Mouse (Mus musculus) embryonic facial prominence, embryonic 15.5 days (tissue): ENCODE results near the gene Sdk1. TPM values are rescaled to one million over a fixed set of nuclear protein-coding genes. Genes with fewer than 3 reads are reported as not detected.

Source experiments
- ATAC-seq: fragments of 200-750 bp; cut with Nextera tagmentation; 2 replicates; pipeline ENCODE4 v1.8.0; 2017; ENCODE audit warnings: low read depth, moderate TSS enrichment; ENCODE audit not compliant: insufficient number of reproducible peaks, low FRiP score, low TSS enrichment
- H3K27ac ChIP-seq: fragments of 300-500 bp; sonication (generic); replicated peaks from 2 replicates; pipeline ENCODE4 v1.5.1; 2015; ENCODE audit warnings: mild to moderate bottlenecking, inconsistent platforms
- H3K27me3 ChIP-seq: fragments of 300-500 bp; sonication (generic); 2 replicates; pipeline ENCODE4 v1.6.1; 2015; ENCODE audit warnings: inconsistent platforms
- H3K36me3 ChIP-seq: fragments of 300-500 bp; sonication (generic); 2 replicates; pipeline ENCODE4 v1.6.1; 2015; ENCODE audit warnings: mild to moderate bottlenecking, inconsistent platforms
- H3K4me1 ChIP-seq: fragments of 300-500 bp; sonication (generic); 2 replicates; pipeline ENCODE4 v1.6.1; 2015; ENCODE audit warnings: inconsistent platforms
- H3K4me2 ChIP-seq: fragments of 300-500 bp; sonication (generic); replicated peaks from 2 replicates; pipeline ENCODE4 v1.6.1; 2015; ENCODE audit warnings: mild to moderate bottlenecking, inconsistent platforms
- H3K4me3 ChIP-seq: fragments of 300-500 bp; sonication (generic); replicated peaks from 2 replicates; pipeline ENCODE4 v1.5.1; 2015; ENCODE audit warnings: mild to moderate bottlenecking, inconsistent platforms
- H3K9ac ChIP-seq: fragments of 300-500 bp; sonication (generic); 2 replicates; pipeline ENCODE4 v1.6.1; 2015; ENCODE audit warnings: inconsistent platforms
- H3K9me3 ChIP-seq: fragments of 300-500 bp; sonication (generic); replicated peaks from 2 replicates; pipeline ENCODE4 v1.6.1; 2016; ENCODE audit warnings: inconsistent platforms
- WGBS: fragments of 180-500 bp; shearing (Covaris S2); methylation state at CpG from one replicate; pipeline ENCODE4 v1.1.7; 2015; 5-methylcytosine and 5-hydroxymethylcytosine counted together
- polyA plus RNA-seq: library from polyadenylated mRNA; unstranded; fragments of >200 nt; fragmentation: Nextera tagmentation; extraction: Ambion mirVana; gene quantifications from 2 replicates; pipeline ENCODE4 v1.2.1, GENCODE M21; 2015

The Sdk1 gene
- polyA plus RNA-seq, 1 experiment from 2014 or later, result 2.6 TPM

DNA sequence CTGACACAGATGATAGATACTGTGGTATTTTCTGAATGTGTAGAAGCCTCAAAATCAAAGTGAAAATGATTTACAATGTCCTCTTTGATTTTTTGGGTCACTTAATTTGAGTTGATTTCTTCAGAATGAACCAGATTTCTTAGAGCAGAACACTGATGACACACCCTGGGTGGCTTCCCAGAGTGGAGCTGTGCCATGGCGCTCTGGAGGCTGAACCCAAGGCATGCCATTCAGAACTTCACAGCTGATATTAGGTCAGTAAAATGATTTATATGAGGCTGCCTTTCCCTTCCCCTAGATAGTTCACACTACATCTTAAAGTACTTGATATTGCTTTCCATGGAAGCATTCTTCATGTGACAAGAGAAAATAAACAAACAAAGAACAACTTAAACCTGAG lies 23.0 kb downstream of the Sdk1 start:
- Histone ChIP-seq H3K4me1 (no peaks in the 10 kb centered on the region), H3K9me3 (no peaks in the 10 kb centered on the region), H3K4me2 (no peak overlapping the region), H3K4me3 (no peak overlapping the region), H3K27me3 (no peaks in the 10 kb centered on the region), H3K9ac (no peak overlapping the region), H3K36me3 (no peaks in the 10 kb centered on the region), H3K27ac (no peak overlapping the region)
- ATAC-seq, result no peak
- WGBS, result 83% methylated on average over 1 of the region's 1 CpGs

DNA sequence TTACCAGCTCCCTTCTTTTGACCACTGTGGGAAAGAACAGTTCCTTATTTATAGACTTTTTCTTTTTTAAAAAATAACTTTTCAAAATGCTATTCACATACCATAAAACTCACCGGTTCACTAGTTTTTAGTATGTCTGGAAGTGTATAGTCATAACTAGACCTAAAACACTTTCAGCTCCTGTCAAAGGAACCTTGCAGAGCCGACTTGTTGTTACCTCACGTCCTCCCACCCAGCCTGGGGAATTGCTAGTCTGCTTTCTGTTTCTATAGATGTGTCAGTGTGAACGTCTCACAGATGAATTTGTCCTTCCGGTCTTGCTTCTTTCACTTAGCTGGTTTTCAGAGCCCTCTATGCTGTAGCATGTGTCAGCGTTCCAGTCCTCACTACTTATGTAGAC lies 35.8 kb downstream of the Sdk1 start:
- Histone ChIP-seq H3K4me1 (no peaks in the 10 kb centered on the region), H3K9ac (no peak overlapping the region), H3K4me2 (no peak overlapping the region), H3K4me3 (no peak overlapping the region), H3K27ac (no peak overlapping the region), H3K9me3 (no peaks in the 10 kb centered on the region), H3K36me3 (no peaks in the 10 kb centered on the region), H3K27me3 (no peaks in the 10 kb centered on the region)
- ATAC-seq, result no peak
- WGBS, result 80% methylated on average over 6 of the region's 6 CpGs

DNA sequence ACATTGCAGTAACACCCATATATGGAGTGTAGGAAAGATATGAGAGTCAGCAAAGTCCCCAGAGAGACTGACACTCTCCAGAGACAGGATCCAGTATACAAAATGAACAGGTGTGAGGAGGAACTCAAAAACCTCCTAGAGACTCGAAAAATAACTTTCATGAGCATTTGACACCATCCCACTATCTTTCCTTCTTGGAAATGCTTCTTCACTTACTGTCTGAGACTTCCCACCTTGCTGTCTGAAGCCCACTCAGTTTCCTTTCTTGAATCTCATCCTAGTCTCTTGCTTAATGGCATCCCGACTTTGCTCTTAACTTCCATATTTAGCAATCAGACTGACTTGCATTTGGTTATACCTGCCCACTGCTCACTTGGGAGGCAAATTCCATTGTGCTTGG lies 40.5 kb downstream of the Sdk1 start:
- Histone ChIP-seq H3K9ac (no peak overlapping the region), H3K27ac (no peak overlapping the region), H3K36me3 (no peaks in the 10 kb centered on the region), H3K9me3 (no peaks in the 10 kb centered on the region), H3K4me1 (no peaks in the 10 kb centered on the region), H3K4me2 (no peak overlapping the region), H3K27me3 (no peaks in the 10 kb centered on the region), H3K4me3 (no peak overlapping the region)
- no peak for ATAC-seq
- WGBS, result 68% methylated on average over 2 of the region's 2 CpGs

DNA sequence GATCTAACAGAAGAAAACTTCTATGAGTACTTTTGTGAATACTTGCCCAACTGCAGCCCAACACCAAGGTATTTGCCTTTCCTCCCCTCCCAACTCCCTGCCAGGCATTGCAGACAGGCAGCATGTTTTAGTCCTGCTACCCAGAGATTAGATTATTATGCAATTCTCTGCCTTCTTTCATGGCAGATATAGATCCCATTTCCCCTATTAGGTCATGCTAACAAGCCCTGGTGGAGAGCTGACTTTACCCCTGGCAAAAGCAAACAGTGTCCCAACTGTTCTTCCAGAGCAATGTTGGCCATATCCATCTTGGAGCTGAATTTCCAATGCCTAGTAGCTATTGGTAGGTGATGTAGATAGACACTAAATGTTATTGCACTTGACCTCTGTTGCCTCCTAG lies 48.3 kb downstream of the Sdk1 start:
- H3K9me3 ChIP-seq, result no peaks in the 10 kb centered on the region
- H3K4me3 ChIP-seq, result no peak overlapping the region
- no peak for ATAC-seq
- H3K36me3 ChIP-seq, result no peaks in the 10 kb centered on the region
- no peak overlapping the region for H3K4me2 ChIP-seq
- no peak overlapping the region for H3K9ac ChIP-seq
- no peaks in the 10 kb centered on the region for H3K27me3 ChIP-seq
- no peaks in the 10 kb centered on the region for H3K4me1 ChIP-seq
- no peak overlapping the region for H3K27ac ChIP-seq

DNA sequence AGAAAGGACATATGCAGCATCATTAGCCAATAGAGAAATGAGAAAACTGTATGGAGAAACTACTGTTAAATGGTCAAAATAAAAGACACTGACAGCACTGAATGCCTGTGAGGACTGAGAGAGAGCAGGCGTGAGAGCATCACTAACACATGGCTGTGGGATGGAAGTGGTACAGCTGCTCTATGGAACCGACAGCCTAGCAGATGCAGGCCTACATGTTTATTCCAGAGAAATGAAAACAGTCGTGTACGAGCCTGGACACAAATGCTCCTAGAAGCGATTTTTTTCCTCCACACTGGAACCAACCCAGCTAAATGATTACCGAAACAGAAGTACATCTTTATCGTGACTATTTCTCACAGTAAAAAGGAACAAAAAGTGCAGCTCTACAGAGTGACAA lies 54.0 kb downstream of the Sdk1 start:
- H3K27ac ChIP-seq, result no peak overlapping the region
- no peak overlapping the region for H3K4me2 ChIP-seq
- H3K4me3 ChIP-seq, result no peak overlapping the region
- no peaks in the 10 kb centered on the region for H3K9me3 ChIP-seq
- H3K4me1 ChIP-seq, result no peaks in the 10 kb centered on the region
- H3K9ac ChIP-seq, result no peak overlapping the region
- no peak for ATAC-seq
- H3K36me3 ChIP-seq, result no peaks in the 10 kb centered on the region
- 45% methylated on average over 7 of the region's 7 CpGs for WGBS
- no peaks in the 10 kb centered on the region for H3K27me3 ChIP-seq

DNA sequence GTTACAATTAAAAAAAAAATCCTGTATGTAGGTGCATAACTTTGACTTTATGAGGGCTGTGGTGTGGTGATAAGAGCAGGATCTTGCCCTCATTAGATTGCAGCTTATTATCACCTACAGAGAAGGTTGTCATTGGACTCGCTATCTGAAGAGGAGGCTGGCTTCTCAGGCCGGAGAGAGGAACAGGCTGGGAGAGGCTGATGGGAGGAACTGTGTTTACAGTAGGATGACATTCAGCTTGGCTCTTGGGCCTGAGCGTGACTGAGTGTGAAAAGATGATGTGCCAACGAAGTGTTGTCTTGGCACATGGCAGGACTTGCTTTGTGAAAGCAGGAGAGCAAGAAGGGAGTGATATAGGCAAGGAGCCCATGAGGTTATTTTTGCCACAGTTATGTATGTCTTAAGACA lies 61.0 kb downstream of the Sdk1 start:
- H3K4me3 ChIP-seq, result no peak overlapping the region
- H3K9ac ChIP-seq, result no peak overlapping the region
- H3K27me3 ChIP-seq, result no peaks in the 10 kb centered on the region
- no peaks in the 10 kb centered on the region for H3K36me3 ChIP-seq
- no peak overlapping the region for H3K4me2 ChIP-seq
- ATAC-seq, result no peak
- H3K9me3 ChIP-seq, result no peaks in the 10 kb centered on the region
- no peak overlapping the region for H3K27ac ChIP-seq
- WGBS, result 72% methylated on average over 4 of the region's 4 CpGs
- H3K4me1 ChIP-seq, result peaks cover 3% of the 10 kb centered on the region; the same call in 1 of the 2 replicates

DNA sequence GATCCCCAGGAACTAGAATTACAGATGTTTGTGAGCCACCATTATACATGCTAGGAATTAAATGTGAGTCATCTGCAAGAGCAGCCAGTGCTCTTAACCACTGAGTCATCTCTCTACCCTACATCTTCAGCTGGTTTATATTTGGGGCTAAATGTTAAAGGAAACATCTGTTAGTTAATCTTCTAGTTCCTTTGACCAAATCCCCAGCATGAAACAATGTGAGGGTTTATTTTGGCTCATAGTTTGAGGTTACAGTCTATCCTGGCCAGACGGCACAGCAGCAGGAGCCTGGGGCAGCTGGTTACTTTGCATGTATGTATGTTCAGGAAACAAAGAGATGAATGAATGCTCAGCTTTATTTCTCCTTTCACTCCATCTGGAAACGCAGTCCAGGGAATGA lies 62.5 kb downstream of the Sdk1 start:
- Histone ChIP-seq H3K36me3 (no peaks in the 10 kb centered on the region), H3K27ac (no peak overlapping the region), H3K4me1 (peaks cover 3% of the 10 kb centered on the region; the same call in 1 of the 2 replicates), H3K4me2 (no peak overlapping the region), H3K9me3 (no peaks in the 10 kb centered on the region), H3K27me3 (no peaks in the 10 kb centered on the region), H3K9ac (no peak overlapping the region), H3K4me3 (no peak overlapping the region)
- WGBS, result 31% methylated on average over 2 of the region's 2 CpGs
- no peak for ATAC-seq

DNA sequence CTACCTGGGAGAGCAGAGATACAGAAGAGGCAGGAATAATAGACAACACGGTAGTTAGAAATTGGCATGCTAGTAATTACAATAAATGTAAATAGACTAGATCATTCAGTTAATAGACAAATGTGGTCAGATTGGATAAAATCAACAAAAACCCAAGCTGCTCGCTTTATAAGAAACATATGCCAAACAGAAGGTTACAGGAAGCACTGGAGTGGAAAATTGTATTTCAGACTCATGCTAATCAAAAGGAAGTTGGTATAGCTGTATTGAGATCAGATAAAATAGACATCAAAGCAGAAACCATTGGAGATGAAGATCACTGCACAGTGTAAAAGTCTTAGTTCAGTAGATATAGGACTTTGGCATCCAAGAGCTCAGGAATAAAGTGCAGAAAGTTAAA lies 63.4 kb downstream of the Sdk1 start:
- Histone ChIP-seq H3K27ac (no peak overlapping the region), H3K27me3 (no peaks in the 10 kb centered on the region), H3K9ac (no peak overlapping the region), H3K4me3 (no peak overlapping the region), H3K4me2 (no peak overlapping the region), H3K9me3 (no peaks in the 10 kb centered on the region), H3K36me3 (no peaks in the 10 kb centered on the region), H3K4me1 (peaks cover 3% of the 10 kb centered on the region; the same call in 1 of the 2 replicates)
- WGBS, result 50% methylated on average over 2 of the region's 2 CpGs
- ATAC-seq, result no peak

DNA sequence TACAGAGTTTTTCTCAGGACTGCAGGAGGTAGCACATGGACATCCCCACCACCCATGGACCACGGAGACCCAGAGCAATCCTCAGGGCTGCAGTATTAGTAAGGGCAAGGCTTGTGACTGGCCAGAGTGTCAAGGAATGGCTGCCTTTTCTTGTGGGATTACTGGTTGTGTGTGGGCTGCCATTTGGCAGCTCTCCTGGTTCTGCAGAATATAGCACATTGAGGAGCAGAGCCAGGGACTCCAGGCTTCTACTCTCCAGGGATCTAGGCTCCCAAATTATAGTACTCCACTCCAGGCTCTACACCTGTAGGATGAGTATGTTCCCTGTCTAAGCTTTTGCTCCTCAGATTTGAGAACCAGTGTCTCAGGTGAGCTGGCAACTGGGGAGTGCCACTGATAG lies 69.4 kb downstream of the Sdk1 start:
- H3K9me3 ChIP-seq, result no peaks in the 10 kb centered on the region
- H3K9ac ChIP-seq, result no peak overlapping the region
- H3K36me3 ChIP-seq, result no peaks in the 10 kb centered on the region
- WGBS, result 85% methylated on average over 1 of the region's 1 CpGs
- no peak for ATAC-seq
- H3K27me3 ChIP-seq, result no peaks in the 10 kb centered on the region
- H3K4me2 ChIP-seq, result no peak overlapping the region
- H3K4me1 ChIP-seq, result no peaks in the 10 kb centered on the region
- no peak overlapping the region for H3K4me3 ChIP-seq
- H3K27ac ChIP-seq, result no peak overlapping the region

DNA sequence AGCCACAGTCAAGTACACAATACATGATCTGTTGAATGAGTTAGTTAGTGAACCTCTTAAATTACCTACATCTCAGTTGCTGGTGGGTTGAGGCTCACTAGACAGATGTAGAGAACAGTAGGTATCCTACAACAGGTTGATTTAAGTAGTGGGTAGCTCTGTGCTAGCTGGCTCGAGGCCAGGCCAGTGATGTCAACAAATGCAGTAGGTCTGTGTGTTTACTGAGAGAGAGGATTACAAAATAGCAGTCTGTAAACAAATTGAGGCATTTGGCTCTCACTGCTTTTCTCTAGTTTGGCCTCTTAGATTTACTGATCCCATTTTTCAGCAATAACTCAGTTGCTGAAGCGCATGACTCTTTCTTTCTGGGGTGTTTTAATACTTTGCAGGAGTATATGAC lies 70.5 kb downstream of the Sdk1 start:
- ATAC-seq, result no peak
- Histone ChIP-seq H3K4me2 (no peak overlapping the region), H3K9ac (no peak overlapping the region), H3K9me3 (no peaks in the 10 kb centered on the region), H3K4me1 (no peaks in the 10 kb centered on the region), H3K4me3 (no peak overlapping the region), H3K27ac (no peak overlapping the region), H3K27me3 (no peaks in the 10 kb centered on the region), H3K36me3 (no peaks in the 10 kb centered on the region)
- 64% methylated on average over 2 of the region's 2 CpGs for WGBS

DNA sequence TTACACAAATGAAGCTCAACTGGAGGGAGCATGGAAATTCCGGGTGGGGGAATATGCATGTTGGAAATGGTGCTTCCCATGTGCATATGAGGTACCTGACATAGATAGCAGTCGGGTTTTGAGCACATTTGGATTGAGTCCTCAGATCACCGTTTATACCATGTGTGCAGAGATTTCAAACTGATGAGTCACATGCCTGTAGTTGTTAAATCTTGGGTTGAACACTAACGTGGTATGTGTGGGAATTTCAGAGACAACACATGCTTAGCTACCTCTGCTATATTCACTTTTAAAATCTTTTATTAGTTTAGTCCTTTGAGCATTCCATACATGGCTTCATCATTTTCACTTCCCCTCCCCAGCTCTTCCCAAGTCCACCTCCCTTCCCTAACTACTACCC lies 71.0 kb downstream of the Sdk1 start:
- no peaks in the 10 kb centered on the region for H3K9me3 ChIP-seq
- H3K9ac ChIP-seq, result no peak overlapping the region
- no peak overlapping the region for H3K4me3 ChIP-seq
- no peaks in the 10 kb centered on the region for H3K36me3 ChIP-seq
- no peaks in the 10 kb centered on the region for H3K27me3 ChIP-seq
- ATAC-seq, result no peak
- WGBS, result 72% methylated on average over 4 of the region's 4 CpGs
- no peak overlapping the region for H3K4me2 ChIP-seq
- peaks cover 3% of the 10 kb centered on the region; the same call in 1 of the 2 replicates for H3K4me1 ChIP-seq
- H3K27ac ChIP-seq, result no peak overlapping the region

DNA sequence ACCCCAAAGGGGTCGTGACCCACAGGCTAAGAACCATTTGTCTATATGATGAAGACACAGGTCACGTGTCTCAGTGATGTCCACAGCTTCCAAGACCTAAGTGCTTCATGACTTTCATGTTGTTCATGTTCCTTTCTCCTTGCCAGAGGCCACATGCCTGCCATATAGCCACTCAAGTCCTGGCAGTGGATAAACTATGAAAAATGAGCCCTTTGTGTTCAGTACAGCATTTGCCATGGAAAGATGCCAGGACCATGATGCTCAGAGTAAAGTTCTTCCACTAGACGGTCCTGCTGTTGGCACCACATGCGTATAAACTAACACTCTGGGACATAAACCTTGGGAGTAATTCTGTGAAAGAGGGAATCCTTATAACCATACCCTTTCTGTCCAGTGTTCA lies 75.8 kb downstream of the Sdk1 start:
- WGBS, result 57% methylated on average over 4 of the region's 4 CpGs
- no peaks in the 10 kb centered on the region for H3K36me3 ChIP-seq

More for the DNA sequence above, 75.8 kb downstream of the Sdk1 start:
- Histone ChIP-seq H3K27ac (no peak overlapping the region), H3K9me3 (no peaks in the 10 kb centered on the region), H3K4me3 (no peak overlapping the region), H3K27me3 (no peaks in the 10 kb centered on the region), H3K9ac (no peak overlapping the region), H3K4me1 (peaks cover 6% of the 10 kb centered on the region; the same call in 1 of the 2 replicates), H3K4me2 (no peak overlapping the region)
- ATAC-seq, result 0 out of 2 replicates have a peak, but pooled peaks have one; percentile 29
